Mouse (Mus musculus) gastrocnemius, postnatal 25 days (tissue): ENCODE results near the gene Otog. TPM values are rescaled to one million over a fixed set of nuclear protein-coding genes. Genes with fewer than 3 reads are reported as not detected.

ENCODE experiments used
- DNase-seq: peaks from one replicate; pipeline ENCODE4 v3.0.0; 2022
- long read RNA-seq, 2 experiments: library from polyadenylated mRNA; stranded (forward); transcript quantifications; one replicate each; pipeline ENCODE4 v2.0.0; 2021
- total RNA-seq, 2 experiments: library from RNA; stranded (reverse); gene quantifications; 1 replicate in 1 of 2; 2 replicates in 1 of 2; pipeline ENCODE4 v1.2.3; 2021

The Otog gene
- total RNA-seq, result under 1 TPM; 0.48 to 0.49 TPM
- long read RNA-seq, experiment 1, result 0 reads
- long read RNA-seq, experiment 2, partial matches to known transcripts, result 1 of 2 reads
- long read RNA-seq, experiment 2, other reads (novel, unspliced or antisense), result 1 of 2 reads

DNA sequence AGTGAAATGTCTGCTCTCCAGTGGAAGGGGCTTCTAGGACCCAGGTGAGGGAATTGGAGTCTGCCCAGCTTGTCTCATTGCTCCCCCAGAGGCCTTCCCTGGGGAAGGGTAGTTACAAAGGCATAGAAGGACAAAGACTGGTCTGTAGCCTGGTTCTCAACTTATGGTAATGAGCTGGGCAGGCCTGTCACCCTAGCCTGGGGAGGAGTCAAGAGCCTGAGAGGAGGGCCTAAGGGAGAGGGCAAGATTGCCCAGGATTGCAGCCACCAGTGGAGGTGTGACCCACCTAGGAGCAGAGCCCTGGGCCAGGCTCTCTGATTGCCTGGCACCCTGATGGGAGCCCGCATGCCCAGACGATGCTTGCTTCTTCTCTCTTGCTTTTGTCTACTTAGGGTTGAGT lies at the start of gene Otog:
TSS of gene Otog (plus strand) at position 292 of the 400 bp plus-strand sequence.
- no peak for DNase-seq

DNA sequence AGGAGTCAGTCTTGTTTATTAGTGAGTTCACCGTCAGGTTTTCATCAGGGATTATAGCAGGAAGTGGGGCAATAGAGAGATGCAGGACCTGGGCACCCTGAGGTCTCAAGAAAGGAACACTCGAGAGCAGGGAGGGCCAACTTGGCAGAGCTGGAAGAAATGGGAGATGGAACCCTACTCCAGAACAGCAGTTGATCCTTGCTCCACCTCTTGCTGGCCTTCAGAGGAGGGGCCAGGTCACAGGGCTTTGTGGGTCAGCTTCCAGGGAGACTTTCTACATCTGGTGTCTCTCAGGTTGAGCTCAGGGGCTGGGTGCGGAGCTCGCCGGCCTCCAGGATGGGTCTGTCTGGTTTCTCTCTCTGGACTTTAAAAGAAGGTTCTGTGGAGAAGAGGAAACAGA lies 45.4 kb upstream of the Otog start:
- DNase-seq, result peak; percentile 44

DNA sequence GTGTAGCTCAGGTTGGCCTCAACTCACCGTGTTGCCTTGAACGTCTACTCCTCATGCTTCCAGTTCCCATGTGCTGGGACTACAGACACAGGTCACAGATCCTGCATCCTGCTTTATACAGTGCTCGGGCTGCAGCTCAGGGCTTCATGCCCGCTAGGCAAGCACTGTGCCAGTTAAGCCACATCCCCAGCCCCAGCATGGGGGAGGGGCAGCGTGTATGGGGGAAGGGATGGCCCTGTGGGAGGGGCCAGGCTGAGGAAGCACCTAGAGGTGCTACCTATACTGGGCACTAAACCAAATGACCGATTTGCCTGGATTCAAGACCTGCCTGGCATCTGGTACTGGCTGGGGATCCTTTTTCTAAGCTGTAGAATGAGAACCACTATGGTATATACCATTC lies 40.8 kb upstream of the Otog start:
- no peak for DNase-seq

DNA sequence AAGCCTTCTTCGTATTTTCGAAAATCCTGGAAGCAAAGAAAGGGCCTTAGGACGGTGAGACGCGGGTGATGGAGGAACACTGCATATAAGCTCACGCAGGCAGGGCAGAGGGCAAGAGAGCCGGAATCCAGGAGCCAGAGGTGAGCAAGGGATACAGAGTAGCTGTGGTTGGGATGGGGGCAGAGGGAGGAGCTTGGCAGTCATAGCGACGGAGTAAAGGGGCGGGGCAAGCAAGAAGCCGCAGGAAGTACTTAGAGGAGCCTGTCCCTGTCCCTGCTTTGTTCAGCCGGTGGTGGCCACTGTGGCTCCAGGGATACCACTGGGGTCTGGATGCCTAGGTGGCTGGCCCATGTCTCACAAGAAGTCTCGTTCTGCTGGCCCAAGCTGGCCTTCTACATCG lies 39.1 kb upstream of the Otog start:
- no peak for DNase-seq

DNA sequence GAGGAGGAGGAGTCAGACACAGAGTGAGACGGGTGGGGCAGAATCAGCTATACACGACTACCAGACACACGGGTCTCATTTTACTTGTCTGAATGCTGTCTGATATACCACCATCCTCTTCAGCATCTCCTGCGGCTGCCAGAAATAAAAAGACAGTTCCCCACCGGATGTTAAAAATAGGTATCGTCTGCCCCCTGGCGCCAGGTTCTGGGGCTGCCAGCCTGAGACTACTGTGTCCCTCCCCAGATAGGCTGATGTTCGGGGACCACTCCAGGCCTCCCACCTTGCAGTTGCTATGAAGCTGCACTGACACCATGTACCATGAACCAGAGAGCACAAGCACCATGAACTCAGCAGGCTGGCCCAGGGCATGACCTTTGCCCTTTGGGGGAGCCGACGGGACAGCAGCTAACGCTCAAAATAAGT lies 36.7 kb upstream of the Otog start:
- peak; percentile 77 for DNase-seq

DNA sequence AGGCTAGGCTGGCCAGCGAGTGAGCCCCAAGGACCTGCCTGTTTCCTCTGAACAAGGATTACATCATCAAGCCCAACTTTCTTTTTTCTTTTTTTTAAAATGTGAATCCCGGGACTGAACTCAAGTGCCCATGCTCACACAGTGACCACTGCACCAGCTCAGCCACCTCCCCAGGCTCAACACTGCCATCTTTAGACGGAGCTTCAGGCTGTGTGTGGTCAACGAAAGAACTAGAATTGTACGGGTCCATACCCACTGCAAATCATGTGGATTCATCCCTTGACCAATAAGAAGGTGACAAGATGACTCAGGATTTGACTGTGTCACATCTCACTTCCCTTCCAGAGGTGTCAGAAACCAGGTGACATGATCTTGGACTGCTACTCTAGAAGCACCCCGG lies 36.0 kb upstream of the Otog start:
- DNase-seq, result no peak

DNA sequence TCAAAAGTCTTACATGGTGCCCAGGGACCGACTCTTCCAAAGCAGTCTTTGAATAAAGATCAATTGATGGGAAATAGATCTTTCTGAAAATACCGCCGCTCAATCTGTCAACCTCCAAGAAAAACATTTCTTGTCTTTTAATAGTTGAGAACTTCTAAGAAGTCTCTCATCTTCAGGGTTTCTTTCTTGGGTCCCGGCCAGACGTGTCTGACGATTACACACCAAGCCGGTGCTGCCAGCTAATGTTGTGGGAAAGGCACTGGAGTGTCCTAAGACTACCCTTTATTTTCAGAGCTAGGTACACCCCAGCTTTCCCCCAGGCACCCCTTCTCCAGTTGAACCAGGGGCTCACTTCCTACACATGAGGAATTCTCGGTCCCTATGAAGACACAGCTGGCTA lies 32.7 kb upstream of the Otog start:
- no peak for DNase-seq

DNA sequence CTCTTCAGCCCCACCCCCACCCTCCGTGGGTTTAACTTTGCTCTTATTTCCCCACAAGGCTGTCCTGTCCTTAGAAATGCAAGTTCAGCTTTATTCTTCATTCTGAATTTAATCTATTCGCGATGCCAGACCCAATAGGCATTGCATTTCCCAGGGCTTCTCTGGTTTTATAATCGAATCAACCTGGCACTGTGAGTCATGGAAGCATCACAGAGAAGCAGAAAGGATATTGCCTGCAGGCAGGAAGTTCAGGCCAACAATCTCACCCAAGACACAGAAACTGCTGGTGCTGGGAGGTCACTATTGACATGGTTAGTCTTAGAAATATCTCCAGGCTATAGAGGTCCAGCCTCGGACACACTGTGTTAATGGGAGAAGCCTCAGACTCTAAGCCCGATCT lies 30.5 kb upstream of the Otog start:
- DNase-seq, result no peak

DNA sequence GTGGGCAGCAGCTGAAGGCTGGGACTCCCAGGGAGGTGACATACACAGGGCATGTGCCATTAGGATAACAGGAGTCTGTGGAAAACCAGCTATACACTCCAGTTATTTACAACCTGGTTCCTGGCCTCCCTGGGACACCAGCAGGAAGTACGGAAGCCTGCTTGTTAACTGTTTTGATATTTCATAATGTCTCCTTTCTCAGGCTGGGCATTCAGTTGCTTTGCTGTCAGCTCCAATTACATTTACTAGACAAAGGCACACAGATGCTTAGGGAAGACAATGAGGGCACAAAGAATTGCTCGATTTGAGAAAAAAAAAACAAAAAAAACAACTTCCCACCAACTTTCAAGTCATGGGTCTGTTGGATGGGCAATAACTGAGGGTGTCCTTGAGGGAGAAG lies 24.3 kb upstream of the Otog start:
- DNase-seq, result no peak

DNA sequence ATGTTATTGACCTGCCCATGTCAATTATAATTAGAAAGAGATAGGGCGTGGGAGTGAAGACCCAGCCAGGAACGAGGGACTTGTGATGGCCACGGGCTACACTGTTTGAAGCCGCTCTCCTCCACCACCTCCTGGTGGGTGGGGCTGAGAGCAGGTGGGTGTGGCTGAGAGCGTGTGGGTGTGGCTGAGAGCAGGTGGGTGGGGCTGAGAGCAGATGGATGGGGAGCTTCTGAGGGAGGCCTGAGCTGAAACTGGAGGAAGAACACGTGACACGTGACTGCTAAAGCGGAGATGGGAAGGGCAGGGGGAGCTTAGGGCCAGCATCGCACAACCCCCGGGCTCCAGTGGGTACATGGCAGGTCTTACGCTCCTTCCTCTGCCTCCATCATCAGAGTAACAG lies 22.4 kb upstream of the Otog start:
- no peak for DNase-seq

DNA sequence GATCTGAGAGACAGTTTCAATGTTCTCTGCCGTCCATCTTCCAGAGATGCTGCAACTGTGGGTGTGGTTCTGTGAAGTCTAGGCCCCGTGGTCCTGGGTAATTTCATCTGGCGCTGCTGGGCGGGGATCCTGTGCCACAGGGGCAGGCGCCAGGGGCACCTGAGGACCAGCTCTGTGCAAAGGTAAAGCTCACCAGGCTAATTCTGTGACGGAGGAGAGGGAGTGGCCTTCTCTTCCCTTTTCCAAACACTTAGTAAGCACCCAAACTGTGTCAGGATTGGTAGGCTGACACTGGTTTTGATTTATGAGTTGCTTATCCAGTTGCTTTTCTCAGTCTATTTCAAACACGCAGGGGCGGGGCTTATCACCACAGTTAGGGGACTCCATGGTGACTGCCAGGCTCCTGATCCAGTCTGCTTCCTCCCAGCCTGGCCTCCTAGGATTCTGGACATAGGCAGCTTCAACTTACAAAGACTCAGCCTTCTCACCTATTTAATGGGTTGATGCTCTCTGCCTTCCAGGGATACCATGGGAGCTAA lies 20.1 kb upstream of the Otog start:
- DNase-seq, result no peak

DNA sequence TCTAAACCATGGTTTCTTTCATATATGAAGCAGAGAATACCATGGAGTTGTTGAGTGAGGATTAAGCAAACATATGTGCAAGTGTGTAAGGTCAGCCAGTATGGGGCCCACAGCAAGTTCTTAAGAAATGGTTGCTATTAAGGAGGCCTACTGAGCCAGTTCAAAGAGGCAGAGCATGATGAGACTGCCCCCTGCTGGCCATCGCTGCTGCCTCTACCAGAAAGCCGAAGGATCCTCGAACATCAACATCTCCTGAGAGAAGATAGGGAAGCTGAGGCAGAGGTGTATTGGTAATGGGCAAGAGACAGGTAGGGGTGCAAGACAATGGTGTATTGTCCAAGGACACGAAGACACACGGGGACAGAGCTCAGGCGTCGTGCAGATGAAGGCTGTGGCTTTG lies 14.5 kb upstream of the Otog start:
- no peak for DNase-seq

DNA sequence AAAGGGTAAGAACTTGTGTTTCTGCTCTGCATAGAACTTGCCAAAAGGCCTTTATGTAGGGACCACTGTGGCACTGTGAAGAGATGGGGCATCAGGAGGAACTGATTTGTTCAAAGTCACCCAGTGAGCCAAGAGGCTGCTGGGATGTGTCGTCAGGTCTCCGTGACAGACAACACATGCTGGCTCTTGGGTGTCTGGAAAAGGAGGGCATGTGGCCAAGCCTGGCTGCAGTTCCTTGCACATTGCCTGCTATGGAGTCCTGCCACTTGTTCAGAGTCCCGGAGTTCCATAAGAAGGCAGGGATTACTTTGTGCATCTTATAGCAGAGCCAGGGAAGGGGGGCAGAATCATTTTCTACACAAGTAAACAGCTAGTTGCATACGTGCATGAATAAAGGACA lies 13.9 kb upstream of the Otog start:
- DNase-seq, result peak; percentile 48

DNA sequence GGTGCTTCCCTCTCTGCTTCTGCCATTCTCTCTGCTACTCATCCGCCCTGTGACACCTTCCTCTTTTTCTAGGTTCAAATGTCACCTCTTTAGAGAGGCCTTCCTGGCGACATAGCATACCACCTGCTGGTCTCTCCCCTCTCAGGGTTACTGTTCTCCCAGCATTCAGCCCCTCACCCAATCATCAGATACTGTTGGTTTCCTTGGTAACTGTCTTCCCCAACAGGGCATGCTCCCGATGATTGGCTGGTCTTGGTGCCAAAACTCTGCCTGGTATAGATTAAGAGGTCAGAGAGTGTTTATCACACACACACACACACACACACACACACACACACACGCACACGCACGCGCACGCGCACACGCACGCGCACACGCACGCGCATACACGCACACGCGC lies 4.8 kb upstream of the Otog start:
- no peak for DNase-seq

DNA sequence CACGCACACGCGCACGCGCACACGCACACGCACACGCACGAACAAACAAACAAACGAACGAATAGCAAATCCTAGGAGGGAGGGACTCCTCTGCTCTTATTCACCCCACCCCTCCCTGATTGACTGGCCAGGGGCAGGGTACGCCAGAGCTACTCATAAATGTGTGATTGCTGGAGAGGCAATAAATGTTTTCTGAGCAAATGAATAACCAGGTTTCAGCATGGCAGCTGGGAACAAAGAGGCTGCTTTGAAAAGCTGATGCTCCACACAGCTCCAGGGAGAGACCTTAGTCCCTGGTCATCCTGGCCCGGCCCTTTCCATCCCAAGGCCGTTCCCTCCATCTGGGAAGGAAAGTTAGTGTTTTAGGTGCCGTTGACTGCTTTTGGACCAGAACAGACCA lies 4.4 kb upstream of the Otog start:
- no peak for DNase-seq

DNA sequence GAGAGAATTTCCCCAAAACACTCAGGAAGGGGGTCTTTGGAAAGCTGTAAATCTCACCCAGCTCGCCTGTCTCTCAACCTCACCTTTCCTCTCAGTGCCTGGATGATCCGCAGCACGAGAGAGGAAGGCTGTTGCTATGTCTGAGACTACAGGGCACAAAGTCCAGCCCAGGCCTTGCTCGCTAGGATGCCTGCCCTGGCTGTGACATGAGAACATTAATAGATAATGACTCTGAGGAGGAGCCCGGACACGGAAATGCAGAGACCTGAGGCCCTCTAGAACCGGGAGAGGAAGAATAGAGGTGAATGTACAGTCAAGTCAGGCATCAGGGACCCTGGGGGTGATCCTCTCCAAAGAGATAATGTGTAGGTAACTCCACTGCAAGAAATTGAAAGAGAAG lies 3.6 kb upstream of the Otog start:
- DNase-seq, result no peak

DNA sequence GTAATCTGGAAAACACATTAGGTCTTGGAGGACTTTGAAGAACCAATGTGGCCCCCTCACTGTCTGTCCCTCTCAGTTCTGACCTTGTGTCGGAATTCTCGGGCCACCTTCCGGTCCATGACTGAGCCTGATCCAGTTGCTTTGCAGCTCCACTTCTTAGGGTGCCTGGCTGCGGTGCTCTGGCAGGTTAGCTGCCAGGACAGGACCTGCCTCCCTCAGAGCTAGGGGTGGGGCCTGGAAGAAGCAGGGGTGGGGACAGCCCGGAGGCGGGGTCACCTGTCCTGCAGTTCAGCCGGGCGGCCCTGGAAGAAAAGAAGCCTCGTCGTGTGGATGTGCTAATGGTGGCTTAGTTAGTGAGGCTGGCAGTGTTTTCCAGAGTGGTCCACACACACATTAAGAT lies 2.4 kb upstream of the Otog start, which contains the start of gene Ush1c:
TSS of gene Ush1c (minus strand) at position 158 of the 400 bp plus-strand sequence.
- no peak for DNase-seq

DNA sequence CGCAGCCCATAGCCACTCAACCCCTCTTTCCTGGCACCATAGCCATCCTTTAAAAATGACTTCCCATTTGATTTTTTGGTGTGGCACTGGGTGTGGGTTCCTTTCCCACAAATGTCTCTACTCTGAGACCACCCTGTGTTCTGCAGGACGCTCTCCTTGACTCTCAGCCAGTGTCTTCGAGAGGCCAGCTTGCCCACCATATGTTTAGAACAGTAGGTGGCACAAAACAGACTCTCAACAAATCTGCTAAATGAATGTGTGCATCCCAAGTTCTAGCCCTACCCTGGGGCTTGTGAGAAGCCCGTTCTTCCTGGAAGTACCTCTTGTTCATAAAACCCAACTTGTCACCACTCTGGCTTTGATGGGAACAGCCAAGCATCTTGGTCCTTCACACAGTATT lies 696 bp upstream of the Otog start:
- no peak for DNase-seq

DNA sequence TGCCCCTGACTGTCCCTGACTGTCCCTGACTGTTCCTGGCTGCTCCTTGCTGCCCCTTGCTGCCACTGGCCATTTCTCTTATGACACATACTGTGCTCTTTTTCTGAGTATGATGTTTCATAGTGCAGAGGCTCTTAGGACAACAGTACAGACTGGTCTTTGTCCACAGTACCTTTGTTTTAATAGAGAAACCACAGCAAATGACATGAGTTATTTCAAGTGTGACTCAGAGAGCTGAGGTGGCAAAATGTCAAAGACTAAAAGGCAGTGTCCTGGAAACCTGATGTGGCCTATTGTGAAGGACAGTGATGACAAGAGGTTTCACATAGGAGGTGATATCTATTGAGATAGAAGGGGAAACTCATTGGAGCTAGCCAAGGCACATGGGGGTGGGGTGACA lies 6.1 kb downstream of the Otog start:
- no peak for DNase-seq

DNA sequence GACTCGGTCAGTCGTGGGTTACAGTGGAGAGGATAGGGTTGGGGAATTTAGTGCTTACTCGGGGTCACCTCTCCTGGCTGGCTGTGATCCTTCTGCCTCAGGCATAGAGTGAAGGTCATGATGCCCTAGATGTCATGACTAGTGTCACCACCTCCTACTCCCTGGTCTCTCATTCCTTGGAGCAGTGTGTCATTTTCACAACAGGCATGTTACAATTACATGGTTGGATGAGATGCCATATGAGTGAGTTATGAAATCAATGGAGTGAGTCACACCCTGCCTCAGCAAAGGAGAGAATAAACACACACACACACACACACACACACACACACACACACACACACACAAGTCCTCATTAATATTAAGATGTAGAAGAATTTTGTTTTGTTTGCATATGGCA lies 6.8 kb downstream of the Otog start:
- DNase-seq, result no peak

DNA sequence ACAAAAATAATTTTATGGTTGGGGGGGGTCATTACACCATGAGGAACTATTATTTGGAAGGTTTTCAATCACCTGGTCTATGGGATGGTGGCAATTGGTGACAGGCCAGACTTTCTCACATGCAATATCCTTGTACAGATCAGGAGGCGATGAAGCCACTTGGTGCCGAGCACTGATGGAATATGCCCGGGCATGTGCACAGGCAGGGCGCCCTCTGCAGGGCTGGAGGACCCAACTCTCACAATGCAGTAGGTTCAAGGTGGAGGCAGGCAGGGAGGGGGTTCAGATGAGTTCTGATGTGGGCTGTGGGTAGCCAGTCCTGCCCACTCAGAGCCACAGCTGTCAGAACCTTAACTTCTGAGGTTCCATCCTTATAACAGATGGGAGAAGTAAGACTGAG lies 11.1 kb downstream of the Otog start:
- DNase-seq, result no peak

DNA sequence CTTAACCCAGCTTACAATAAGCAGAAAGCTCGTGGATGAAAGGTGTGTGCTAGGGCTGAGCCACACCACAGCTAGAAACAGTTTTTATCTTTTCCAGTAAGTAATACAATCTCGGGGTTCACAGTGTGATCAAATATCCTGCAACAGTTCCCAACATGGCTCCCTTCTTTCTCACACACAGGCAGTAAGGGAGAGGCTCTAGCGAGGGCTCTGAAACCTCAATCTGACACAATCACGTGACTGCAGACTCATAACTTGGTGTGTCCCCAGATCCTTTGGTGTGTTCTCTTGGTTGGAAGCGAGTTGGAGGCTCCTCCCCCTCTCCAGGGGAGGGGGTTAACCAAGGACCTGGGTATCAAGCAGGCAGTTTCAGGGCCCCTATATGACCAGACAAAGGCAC lies 35.4 kb downstream of the Otog start:
- DNase-seq, result no peak

DNA sequence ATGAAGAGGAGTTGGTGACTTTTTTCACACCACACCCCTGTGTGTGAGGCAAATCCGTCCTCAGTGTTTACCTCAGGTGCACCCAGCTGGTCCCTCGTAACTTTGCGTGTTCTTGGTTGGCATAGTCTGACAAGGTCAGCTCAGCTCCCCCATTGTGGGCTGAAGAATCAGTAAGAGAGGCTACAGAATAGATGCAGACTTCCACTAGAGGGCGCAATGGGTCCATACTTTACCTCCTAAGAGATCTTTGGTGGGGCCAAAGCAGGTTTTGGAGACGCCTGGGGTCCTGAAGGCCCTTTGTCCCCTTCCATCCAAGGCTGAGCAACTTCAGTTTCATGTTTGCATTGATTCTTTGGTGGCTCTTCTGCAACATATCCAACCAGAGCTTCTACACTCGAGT lies 39.2 kb downstream of the Otog start:
- DNase-seq, result no peak

DNA sequence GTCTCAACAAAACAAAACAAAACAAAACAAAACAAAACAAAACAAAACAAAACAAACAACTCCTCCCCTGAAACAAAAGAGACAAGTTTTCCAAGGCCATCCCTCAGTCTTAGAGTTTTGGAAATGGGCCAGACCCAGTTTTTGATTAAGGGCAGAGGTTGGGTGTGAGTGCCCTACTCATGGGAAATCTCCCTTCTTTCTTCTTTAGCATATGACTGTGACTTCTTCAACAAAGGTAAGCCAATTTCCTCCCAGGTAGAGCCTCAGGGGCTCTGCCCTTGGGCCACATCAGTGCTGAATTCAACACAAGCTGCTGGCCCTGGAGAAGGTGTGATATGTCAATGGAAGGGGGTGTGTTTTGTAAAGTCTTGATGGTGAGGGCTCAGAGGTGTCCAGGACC lies 40.1 kb downstream of the Otog start:
- DNase-seq, result no peak

DNA sequence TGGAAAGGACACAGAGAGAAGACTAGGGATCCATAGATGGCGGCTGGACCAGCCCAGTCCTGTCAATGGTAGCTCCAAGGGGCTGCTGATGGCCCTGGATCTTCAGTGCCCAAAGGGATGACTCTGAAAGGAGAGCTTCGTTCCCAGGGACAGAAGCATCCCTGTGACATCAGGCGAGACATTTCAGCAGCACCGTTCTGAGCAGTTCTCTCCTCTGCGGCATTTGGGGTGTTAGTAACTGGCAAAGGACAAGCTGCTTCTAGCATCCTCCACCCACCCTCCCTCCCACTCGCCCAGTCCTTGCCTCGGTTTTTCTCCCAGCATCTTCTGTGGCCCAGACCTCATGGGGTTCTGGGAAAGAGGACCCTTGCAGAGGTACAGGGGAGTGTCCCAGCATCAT lies 41.5 kb downstream of the Otog start:
- no peak for DNase-seq
